Mouse (Mus musculus) G1E (cell line): ENCODE results near the gene Rbbp5. TPM values are rescaled to one million over a fixed set of nuclear protein-coding genes. Genes with fewer than 3 reads are reported as not detected.

ENCODE experiments used
- ATAC-seq: 2 replicates; pipeline ENCODE4 v1.8.0; 2016; ENCODE audit warnings: mild to moderate bottlenecking; ENCODE audit not compliant: insufficient number of reproducible peaks, poor library complexity, low FRiP score, severe bottlenecking; ENCODE audit errors: extremely low read depth
- DNase-seq: peaks from one replicate; pipeline ENCODE4 v3.0.0; 2012; ENCODE audit warnings: low spot score
- H3K27me3 ChIP-seq: 2 replicates; pipeline ENCODE4 v1.6.1; 2012; ENCODE audit warnings: mild to moderate bottlenecking, low read length, inconsistent platforms; ENCODE audit not compliant: insufficient read depth
- H3K36me3 ChIP-seq: replicated peaks from 2 replicates; pipeline ENCODE3; 2012; ENCODE audit warnings: mild to moderate bottlenecking, inconsistent platforms
- H3K4me1 ChIP-seq: 2 replicates; pipeline ENCODE4 v1.6.1; 2012; ENCODE audit warnings: low read depth, low read length, inconsistent platforms, mixed read lengths; ENCODE audit not compliant: insufficient read depth
- H3K4me3 ChIP-seq: 2 replicates; pipeline ENCODE4 v1.5.1; 2012; ENCODE audit warnings: low read depth, mild to moderate bottlenecking, inconsistent platforms, low read length, moderate library complexity, mixed read lengths
- H3K9me3 ChIP-seq: replicated peaks from 2 replicates; pipeline ENCODE4 v1.6.1; 2012; ENCODE audit warnings: inconsistent platforms
- CTCF ChIP-seq: IDR thresholded peaks from 2 replicates; pipeline ENCODE4 v1.5.1; 2012; ENCODE audit warnings: low read depth, low read length, inconsistent platforms, mixed read lengths
- GATA1 ChIP-seq: IDR thresholded peaks from 2 replicates; pipeline ENCODE4 v1.6.1; 2012; ENCODE audit warnings: borderline replicate concordance, low read length, inconsistent platforms, mixed read lengths
- GATA2 ChIP-seq: IDR thresholded peaks from 2 replicates; pipeline ENCODE4 v1.6.1; 2012; ENCODE audit warnings: low read depth, low read length, inconsistent platforms, borderline replicate concordance
- POLR2AphosphoS5 ChIP-seq: IDR thresholded peaks from 2 replicates; pipeline ENCODE4 v1.6.1; 2012; ENCODE audit warnings: low read depth, low read length, inconsistent platforms; ENCODE audit not compliant: insufficient replicate concordance
- TAL1 ChIP-seq: conservative IDR thresholded peaks from 2 replicates; pipeline ENCODE4 v1.6.1; 2012; ENCODE audit warnings: low read depth, low read length, inconsistent platforms, mixed read lengths
- polyA plus RNA-seq: library from polyadenylated mRNA; stranded (reverse); fragments of >175 nt; gene quantifications from 2 replicates; pipeline ENCODE4 v1.2.3, GENCODE M21; 2012
- total RNA-seq, 2 experiments: library from RNA; stranded (forward) in 1 of 2; stranded (reverse) in 1 of 2; fragments of 200-1000 nt in 1 of 2; fragments of >200 nt in 1 of 2; fragmentation: Nextera tagmentation in 1 of 2; gene quantifications; 2 replicates each; pipeline ENCODE4 v1.2.3; 2014 to 2017

Rbbp5 gene
- total and polyA plus RNA-seq, 3 experiments, result 10.8 to 134 (median 93.4) TPM

- TF ChIP-seq GATA1, result no peak
- TF ChIP-seq GATA2, result no peak
- TF ChIP-seq POLR2AphosphoS5, result no peak
- no peak for TF ChIP-seq TAL1
- no peak for TF ChIP-seq CTCF
- no peak for ATAC-seq
- Histone ChIP-seq H3K9me3 (no peaks in the 10 kb centered on the region), H3K4me3 (no peak overlapping the region), H3K36me3 (peaks cover 50% of the 10 kb centered on the region), H3K4me1 (peaks cover 9% of the 10 kb centered on the region), H3K27me3 (no peaks in the 10 kb centered on the region)
- DNase-seq, result no peak
These were observed 6.1 kb upstream of the Rbbp5 start for GRCm38 (mm10) chr1:132471032-132471431.

- TF ChIP-seq TAL1, result no peak
- no peak for TF ChIP-seq POLR2AphosphoS5
- no peak for TF ChIP-seq GATA1
- TF ChIP-seq GATA2, result no peak
- TF ChIP-seq CTCF, result no peak
- no peaks in the 10 kb centered on the region for H3K9me3 ChIP-seq
- peaks cover 48% of the 10 kb centered on the region for H3K36me3 ChIP-seq
- H3K4me3 ChIP-seq, result no peak overlapping the region
- DNase-seq, result no peak
- peaks cover 9% of the 10 kb centered on the region for H3K4me1 ChIP-seq
- no peaks in the 10 kb centered on the region for H3K27me3 ChIP-seq
- no peak for ATAC-seq
These were observed 5.7 kb upstream of the Rbbp5 start for GRCm38 (mm10) chr1:132471499-132471898.

- DNase-seq (peak; percentile 37), ATAC-seq (no peak)
- no peak for TF ChIP-seq GATA2
- no peak for TF ChIP-seq POLR2AphosphoS5
- TF ChIP-seq CTCF, result no peak
- TF ChIP-seq GATA1, result no peak
- TF ChIP-seq TAL1, result no peak
- Histone ChIP-seq H3K36me3 (peaks cover 40% of the 10 kb centered on the region), H3K9me3 (no peaks in the 10 kb centered on the region), H3K4me1 (peaks cover 12% of the 10 kb centered on the region), H3K4me3 (no peak overlapping the region), H3K27me3 (no peaks in the 10 kb centered on the region)
These were observed 4.6 kb upstream of the Rbbp5 start for GRCm38 (mm10) chr1:132472537-132472936.

- TF ChIP-seq GATA1 (no peak), TAL1 (no peak), GATA2 (no peak), POLR2AphosphoS5 (no peak), CTCF (no peak)
- peaks cover 26% of the 10 kb centered on the region for H3K36me3 ChIP-seq
- ATAC-seq, result no peak
- DNase-seq, result no peak
- H3K4me3 ChIP-seq, result no peak overlapping the region
- H3K27me3 ChIP-seq, result no peaks in the 10 kb centered on the region
- peaks cover 29% of the 10 kb centered on the region for H3K4me1 ChIP-seq
- no peaks in the 10 kb centered on the region for H3K9me3 ChIP-seq
These were observed 2.7 kb upstream of the Rbbp5 start for GRCm38 (mm10) chr1:132474496-132474895.

- Histone ChIP-seq H3K4me3 (peak overlapping the region; percentile 85), H3K4me1 (peaks cover 45% of the 10 kb centered on the region), H3K9me3 (no peaks in the 10 kb centered on the region), H3K36me3 (peaks cover 33% of the 10 kb centered on the region), H3K27me3 (no peaks in the 10 kb centered on the region)
- DNase-seq (peak; percentile 43), ATAC-seq (0 out of 2 replicates have a peak, but pooled peaks have one; percentile 4)
- TF ChIP-seq POLR2AphosphoS5, result no peak
These were observed 614 bp upstream of the Rbbp5 start for GRCm38 (mm10) chr1:132476575-132476927.

- Histone ChIP-seq H3K27me3 (no peaks in the 10 kb centered on the region), H3K4me3 (no peak overlapping the region), H3K4me1 (peaks cover 58% of the 10 kb centered on the region), H3K9me3 (no peaks in the 10 kb centered on the region), H3K36me3 (peaks cover 42% of the 10 kb centered on the region)
- no peak for TF ChIP-seq POLR2AphosphoS5
- TF ChIP-seq GATA1, result no peak
- TF ChIP-seq CTCF, result no peak
- TF ChIP-seq TAL1, result no peak
- TF ChIP-seq GATA2, result no peak
- no peak for DNase-seq
- no peak for ATAC-seq
These were observed 2.3 kb downstream of the Rbbp5 start for GRCm38 (mm10) chr1:132479438-132479837.

GRCm38 (mm10) chr1:132481619-132482018, 4.5 kb downstream of the Rbbp5 start:
- TF ChIP-seq TAL1 (no peak), POLR2AphosphoS5 (no peak), GATA1 (no peak), CTCF (no peak), GATA2 (no peak)
- H3K36me3 ChIP-seq, result peaks cover 60% of the 10 kb centered on the region
- DNase-seq, result no peak
- no peak for ATAC-seq
- H3K4me1 ChIP-seq, result peaks cover 47% of the 10 kb centered on the region
- H3K27me3 ChIP-seq, result no peaks in the 10 kb centered on the region
- no peak overlapping the region for H3K4me3 ChIP-seq
- no peaks in the 10 kb centered on the region for H3K9me3 ChIP-seq
